Mouse (Mus musculus): ENCODE results near the gene Fpr-rs7. TPM values are rescaled to one million over a fixed set of nuclear protein-coding genes. Genes with fewer than 3 reads are reported as not detected.

Gene Fpr-rs7
- not detected for total RNA-seq (2021)

- no peak for DNase-seq
Measured at GRCm38 (mm10) chr17:20114126-20114525, at the start of gene Fpr-rs7. Gene Fpr-rs7 (minus strand): TSS chr17:20114226.

GRCm38 (mm10) chr17:20074090-20074489 is 39.9 kb downstream of the Fpr-rs7 start:
- no peak for DNase-seq

DNA sequence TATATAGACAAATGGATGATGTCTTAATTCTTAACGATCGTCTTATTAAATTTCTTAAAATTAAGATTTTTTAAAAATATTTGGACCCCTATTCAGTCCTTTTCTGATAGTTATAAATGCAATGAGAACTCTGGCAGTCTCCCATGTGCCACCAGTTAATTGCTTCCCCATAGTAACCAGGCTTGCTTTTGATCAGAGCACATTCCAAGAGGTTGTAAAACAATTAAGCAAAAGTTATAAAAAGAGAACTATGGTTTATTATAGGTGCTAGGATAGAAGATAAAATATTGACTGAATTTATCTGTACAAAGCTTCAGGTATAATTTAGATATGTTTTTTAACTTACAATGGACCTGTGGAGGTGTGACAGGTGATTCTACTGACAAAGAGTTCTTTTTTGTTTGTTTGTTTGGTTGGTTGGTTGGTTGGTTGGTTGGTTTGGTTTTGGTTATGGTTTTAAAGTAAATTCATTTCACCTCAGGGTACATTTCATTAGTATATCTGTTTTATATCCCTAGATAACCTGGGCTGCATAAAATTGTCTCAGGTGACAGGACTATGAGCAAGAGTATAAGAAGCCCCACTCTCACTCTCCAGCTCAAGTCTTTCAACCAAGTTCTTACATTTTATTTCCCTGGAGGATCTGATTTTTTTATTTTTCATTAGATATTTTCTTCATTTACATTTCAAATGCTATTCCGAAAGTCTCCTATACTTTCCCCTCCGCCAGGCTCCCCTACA is 42.2 kb downstream of the Fpr-rs7 start:
- DNase-seq: no peak

Other genes with a start within 250 kb of the Fpr-rs7 start
- not detected for gene Vmn2r104, start 65.9 kb downstream of the Fpr-rs7 start, total RNA-seq (2021)
- gene Fpr-rs6, start 68.9 kb upstream of the Fpr-rs7 start, total RNA-seq (2021): not detected
- not detected for gene Vmn2r105, start 120.8 kb upstream of the Fpr-rs7 start, total RNA-seq (2021)
- not detected for gene Vmn2r106, start 171.3 kb upstream of the Fpr-rs7 start, total RNA-seq (2021)
- not detected for gene Vmn2r107, start 231.0 kb upstream of the Fpr-rs7 start, total RNA-seq (2021)